Mouse (Mus musculus): ENCODE measurements at regions not wholly inside any gene's neighbourhood (a gene's known extent, or its start where the extent isn't known, plus 50 kb on each side); places are given as distances from the start of the nearest gene placed in this dataset.

DNA sequence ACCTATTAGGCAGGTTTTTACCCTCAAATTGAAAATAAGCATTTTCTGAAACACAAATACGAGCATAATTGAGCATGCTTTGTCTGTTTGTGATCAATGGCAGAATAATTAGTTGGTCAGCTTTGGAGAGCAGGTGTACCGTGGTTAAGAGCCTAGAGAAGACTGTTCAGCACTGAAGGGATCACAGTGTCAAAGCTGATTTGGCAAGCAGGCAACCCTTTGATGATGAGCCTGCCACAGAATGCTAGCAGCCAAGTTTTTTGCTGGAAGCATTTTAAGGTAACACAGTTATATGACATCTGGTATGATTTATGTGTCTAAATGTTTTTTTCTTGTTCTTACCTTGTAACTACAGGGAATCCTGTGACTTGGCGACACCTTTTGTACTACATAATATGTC, 75.5 kb upstream of the Tll1 start:
- TF ChIP-seq CTCF (IDR thresholded peaks at IDR 0.05; ENCODE audit: borderline replicate concordance, insufficient read depth, low read depth, low read length): no peak
- no peak for TF ChIP-seq POLR2A (IDR thresholded peaks at IDR 0.05; ENCODE audit: borderline replicate concordance, insufficient read depth, low read length)

All from cerebellum, adult 2 months (tissue).